Mouse (Mus musculus) left cerebral cortex, postnatal 14 days (tissue): ENCODE data around the gene Ssna1. TPM values are rescaled to one million over a fixed set of nuclear protein-coding genes. Genes with fewer than 3 reads are reported as not detected.

Source experiments
- DNase-seq, 2 experiments: peaks; one replicate each; pipeline ENCODE4 v3.0.0; 2021 to 2022; ENCODE audit warnings: low spot score in 2 of 2, mixed read lengths in 1 of 2
- intact Hi-C: fragments of 180-260 bp; cut with DNase I; formaldehyde crosslinking; loops from one replicate; pipeline ENCODE4 v1.15.1; 2025
- total RNA-seq, 2 experiments: library from RNA; stranded (reverse); gene quantifications; 2 replicates each; pipeline ENCODE4 v1.2.3; 2021

Ssna1 gene
- total RNA-seq, 2 experiments from 2014 or later, result 70.9 to 72.1 TPM

DNA sequence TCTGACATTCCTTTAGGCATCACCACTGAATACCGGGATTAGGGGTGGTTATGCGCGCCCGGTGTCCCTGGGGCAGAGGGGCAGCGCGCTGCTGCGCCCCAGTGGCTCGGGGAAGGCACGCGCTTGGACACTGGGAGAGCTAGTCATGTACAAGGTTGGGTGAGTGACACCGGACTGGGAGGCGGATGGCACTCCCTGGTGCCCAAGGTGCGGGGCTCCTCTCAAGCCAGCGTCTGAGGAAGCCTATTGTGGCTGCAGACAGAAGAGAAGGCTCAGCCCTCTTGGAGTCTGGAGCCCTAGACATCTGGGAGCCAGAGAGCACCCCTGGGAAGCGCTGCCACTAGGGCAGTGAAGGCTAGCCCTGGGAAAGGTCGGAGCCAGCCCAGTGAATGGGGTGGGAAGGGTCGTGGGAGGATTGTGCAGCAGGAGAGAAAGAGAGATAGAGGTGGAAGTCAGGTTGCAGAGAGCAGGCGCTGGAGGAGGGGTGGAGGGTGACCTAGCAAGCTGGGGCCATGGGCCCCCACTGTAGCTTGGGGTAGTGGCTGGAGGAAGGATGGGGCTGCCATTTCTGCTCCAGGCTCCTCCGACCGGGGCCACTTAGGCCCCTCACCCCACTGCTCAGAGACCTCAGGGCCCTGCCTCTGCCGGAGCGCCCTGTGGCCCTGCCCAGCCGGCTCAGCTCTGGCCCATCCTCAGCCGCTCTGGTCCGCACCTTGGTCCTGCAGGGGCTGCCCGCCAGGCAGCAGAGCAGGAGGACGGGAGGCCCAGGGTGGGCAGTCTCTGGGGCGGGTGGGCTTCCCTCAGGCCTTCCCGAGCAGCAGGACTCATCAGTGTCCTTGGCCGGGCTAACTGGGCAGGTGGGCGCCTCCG, 19.2 kb upstream of the Ssna1 start:
- no peak for DNase-seq
- intact Hi-C loops, result no loop called here

DNA sequence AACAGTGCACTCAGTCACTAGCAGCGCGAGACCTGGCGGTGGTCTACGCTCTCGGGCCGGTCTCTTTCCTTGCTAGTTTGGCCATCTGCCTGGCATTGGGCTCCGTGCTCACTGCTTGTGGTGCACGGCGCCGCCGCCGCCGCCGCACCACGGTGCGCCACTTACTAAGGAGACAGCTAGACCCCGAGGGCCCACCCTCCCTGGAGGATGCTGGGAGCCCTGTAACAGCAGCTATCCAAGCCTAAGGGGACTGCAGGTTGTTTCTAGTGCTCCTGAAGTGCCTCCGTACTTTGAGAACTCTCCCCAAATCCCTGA, 18.5 kb upstream of the Ssna1 start:
- peak; percentile 58 to 81 for DNase-seq
- intact Hi-C loops, result no loop called here

GRCm38 (mm10) chr2:25290101-25290815, 18.0 kb upstream of the Ssna1 start:
- intact Hi-C loops, result no loop called here
- peak; percentile 73 to 76 for DNase-seq

DNA sequence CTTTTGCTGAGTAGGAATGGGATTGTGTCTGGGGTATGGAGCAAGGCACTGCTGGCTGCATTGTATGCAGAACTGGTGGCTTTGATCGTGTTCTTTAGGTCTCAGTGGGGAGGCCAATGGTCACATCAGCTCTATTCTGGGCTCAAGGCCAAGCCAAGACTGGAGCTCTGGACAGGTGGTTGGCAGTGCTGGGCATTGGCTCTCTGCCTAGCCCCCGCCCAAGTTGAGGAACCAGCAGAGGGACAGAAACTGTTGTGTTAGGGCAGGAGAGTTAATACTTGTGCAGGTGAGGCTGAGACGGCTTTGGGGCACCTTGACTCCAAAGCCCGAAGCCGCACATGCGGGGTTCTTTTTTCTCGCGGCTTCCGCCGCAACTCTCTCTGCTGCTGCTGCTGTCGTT, 17.4 kb upstream of the Ssna1 start, which contains the start of gene Lrrc26:
Gene Lrrc26, plus strand, starts transcription at position 265 of the 400 bp plus-strand sequence.
- intact Hi-C loops, result no loop called here
- no peak for DNase-seq

- intact Hi-C loops, result no loop called here
- DNase-seq, result no peak
Measured at GRCm38 (mm10) chr2:25288734-25289345, 16.6 kb upstream of the Ssna1 start.

DNA sequence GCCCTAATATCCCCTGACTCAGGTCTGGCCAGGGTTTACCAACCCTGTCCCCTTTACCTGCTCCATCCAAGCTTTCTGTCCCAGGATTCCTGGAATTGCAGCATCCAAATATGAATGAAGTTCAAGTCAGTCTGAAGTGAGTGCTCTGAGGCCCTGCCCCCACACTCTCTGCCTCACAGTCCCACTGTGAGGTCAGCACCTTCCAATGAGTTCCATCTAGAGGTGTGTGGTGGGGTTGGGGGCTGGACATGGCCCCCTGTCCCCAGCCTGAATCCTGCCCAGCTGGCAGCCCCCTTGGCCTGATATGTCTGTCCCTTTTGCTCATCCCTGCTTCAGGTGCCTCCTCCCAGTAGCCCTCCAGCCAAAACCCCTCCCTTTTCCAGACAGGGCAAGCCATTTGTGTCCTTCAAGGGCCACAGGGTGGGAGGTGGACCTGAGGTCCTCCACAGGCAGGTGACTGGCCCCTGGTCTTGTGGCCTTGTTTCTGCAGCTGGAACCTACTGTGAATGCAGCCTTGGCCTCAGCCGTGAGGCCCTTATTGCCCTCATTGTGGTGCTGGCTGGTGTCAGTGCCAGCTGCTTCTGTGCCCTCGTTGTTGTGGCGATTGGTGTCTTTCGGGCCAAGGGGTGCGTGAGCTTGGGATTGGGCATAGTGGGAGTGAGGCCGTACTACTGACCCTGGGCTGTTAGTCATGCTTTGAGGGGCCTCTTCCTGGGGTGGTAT, 15.8 kb upstream of the Ssna1 start, which contains the start of gene Tmem210:
Gene Tmem210, plus strand, starts transcription at position 219 of the 723 bp plus-strand sequence.
- no peak for DNase-seq
- intact Hi-C loops, result no loop called here

DNA sequence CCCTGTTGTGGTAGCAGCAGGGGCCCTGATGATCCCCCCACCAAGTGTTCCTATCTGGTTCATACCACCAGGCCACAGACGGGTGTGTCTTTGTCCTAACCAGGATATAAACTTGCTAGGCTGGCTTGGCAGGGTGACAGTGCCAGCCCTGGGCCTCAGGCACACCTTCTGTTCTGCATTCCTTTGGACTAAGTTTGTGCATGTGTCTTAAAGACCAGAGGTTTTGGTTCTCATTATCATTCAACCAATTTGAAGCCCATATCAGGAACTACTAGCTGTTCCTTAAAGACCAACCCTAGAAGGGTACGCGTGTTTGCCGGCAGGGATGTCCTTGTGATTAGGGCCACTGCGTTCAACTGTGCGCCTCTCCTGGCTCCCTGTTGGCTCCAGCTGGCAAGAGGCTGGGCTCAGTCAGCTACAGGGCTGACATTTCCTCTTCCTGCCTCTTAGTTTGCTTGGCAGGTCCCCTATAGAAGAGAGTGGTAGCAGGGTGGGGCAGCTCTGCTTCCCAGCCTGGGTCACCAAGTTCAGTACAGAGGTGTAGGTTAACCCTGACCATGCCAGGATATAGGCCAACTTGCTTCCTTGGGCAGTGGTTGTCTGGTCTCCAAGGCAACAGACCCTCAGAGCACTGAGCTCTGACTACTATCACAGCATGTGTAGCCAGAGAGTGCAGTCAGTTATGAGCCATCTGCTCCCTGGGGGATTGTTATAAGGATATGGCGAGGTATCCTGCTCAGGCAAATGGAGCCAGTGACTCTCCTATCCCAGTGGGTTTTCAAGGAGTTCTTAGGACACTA, 14.8 kb upstream of the Ssna1 start:
- no peak for DNase-seq
- intact Hi-C loops, result no loop called here

- intact Hi-C loops, result no loop called here
Measured at GRCm38 (mm10) chr2:25286314-25286713, 14.1 kb upstream of the Ssna1 start.

DNA sequence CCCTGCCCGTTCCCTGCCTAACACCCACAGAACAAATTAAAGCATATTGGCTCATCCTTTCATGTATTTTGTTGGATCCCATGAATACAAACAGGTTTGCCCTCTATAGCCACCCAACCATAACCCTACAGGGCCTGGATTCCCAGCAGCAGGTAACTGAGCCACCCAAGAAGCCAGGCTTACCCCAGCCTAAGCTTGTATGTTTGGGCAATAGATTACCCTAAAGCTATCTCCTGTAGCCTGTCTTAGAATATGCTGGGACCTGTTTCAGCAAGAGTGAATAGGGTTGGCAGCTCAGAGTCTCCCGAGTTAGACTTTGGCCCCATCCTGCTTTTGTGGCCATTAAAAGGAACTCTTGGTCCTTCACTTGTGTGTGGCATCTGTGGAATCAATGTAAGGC, 13.3 kb upstream of the Ssna1 start:
- intact Hi-C loops, result no loop called here
- DNase-seq, result no peak

More at GRCm38 (mm10) chr2:25286314-25286713, 14.1 kb upstream of the Ssna1 start:
- DNase-seq, result no peak

DNA sequence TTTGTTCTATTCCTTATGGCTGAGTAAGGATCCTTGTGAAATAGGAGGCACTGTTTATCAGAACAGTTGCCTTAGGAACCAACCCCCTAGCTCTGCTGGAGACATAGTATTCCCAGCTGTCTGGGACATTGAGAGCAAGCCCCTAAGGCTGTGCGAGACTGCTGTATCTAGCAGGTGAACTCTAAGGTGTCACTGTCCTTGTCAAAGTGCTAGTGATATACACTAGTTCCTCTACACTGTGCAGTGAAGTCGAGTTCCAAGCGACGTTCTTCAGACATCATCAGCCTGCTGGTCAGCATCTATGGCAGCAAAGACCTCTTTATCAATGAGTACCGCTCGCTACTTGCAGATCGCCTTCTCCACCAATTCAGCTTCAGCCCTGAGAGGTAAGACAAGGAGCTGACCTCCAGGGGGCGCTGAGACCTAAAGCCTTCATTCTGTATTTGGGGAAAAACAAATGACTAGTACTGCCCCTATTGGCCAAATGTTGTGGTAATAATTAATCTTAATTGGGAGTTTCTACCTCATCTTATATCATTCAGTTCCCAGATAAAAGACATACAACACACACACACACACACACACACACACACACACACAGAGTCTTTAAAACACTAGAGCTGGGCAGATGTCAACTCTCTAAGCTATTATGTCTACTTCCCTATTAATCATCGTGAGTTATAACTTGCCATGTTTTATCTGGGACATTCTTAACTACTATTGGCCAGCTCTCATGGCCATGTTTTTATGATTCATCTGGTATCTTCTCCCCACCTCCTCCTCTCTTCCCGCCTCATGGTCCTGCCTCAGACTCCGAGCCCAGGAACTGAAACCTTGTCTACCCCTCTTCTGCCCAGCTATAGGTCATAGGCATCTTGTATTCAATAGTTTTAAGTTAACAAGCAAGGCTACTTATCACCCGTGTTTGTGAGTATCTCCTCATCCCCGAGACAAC, 7.0 kb upstream of the Ssna1 start:
- intact Hi-C loops, result loop anchor here (5.0 kb wide), 1 partner anchor 48 kb away; no protein-coding TSS in a partner anchor
- DNase-seq, result peak; percentile 83 to 87

GRCm38 (mm10) chr2:25273010-25273409, 772 bp upstream of the Ssna1 start:
- no peak for DNase-seq
- intact Hi-C loops, result loop anchor here (5.0 kb wide), 1 partner anchor 46 kb away; no protein-coding TSS in a partner anchor

DNA sequence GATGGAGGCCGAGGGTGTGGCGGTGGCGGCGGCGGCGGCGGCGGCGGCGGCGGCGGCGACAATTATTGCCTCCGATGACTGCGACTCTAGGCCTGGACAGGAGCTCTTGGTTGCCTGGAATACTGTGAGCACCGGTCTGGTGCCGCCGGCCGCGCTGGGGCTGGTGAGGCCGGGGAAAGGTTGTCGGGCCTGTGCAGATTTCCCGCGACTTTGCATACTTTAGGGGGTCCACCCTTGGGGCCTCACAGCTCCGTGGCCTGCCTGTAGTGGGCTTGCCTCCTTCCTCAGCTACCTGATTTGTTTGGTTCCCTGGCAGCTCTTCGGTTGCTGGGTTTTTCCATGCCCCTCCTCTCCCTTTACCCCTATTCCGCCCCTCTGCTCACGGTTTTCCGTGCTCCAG, 277 bp upstream of the Ssna1 start:
- intact Hi-C loops, result loop anchor here (5.0 kb wide), 1 partner anchor 45 kb away; no protein-coding TSS in a partner anchor

DNA sequence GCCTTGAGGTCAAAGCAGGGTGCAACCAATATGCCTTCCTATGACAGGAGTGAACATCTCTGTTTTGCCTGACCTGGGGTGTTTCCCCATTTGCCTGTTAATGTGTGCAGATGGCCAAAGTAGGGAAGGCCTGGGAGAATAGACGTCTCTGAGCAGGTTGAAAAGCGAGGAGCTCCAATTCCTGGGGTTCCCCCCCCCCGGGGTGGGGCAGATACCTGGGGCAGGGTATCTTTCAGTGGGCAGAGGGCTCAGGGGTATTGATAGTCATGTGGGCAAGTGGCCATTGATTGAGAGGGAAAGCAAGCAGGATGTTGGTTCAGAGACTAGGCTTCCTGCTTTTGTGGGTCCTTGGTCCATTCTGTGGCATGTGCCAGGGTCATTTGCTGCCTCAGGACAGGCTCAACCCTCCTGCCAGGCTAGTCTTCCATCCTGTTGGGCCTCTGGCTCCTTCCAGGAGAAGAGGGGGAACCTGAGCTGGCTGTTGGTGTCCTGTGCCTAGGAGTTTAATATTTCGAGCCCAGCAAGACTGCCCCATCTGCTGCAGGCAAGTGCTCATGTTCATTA, 4.4 kb downstream of the Ssna1 start:
- no peak for DNase-seq
- intact Hi-C loops, result no loop called here

More for the DNA sequence above, 277 bp upstream of the Ssna1 start:
- DNase-seq, result no peak

- intact Hi-C loops, result no loop called here
- no peak for DNase-seq
Measured at GRCm38 (mm10) chr2:25267241-25267640, 5.0 kb downstream of the Ssna1 start.

GRCm38 (mm10) chr2:25266720-25267119, 5.5 kb downstream of the Ssna1 start:
- intact Hi-C loops, result no loop called here

GRCm38 (mm10) chr2:25265897-25266656, 6.2 kb downstream of the Ssna1 start:
- intact Hi-C loops, result no loop called here
- no peak for DNase-seq

More at GRCm38 (mm10) chr2:25266720-25267119, 5.5 kb downstream of the Ssna1 start:
- DNase-seq, result no peak
